Mouse (Mus musculus): ENCODE data around the gene Vgf. TPM values are rescaled to one million over a fixed set of nuclear protein-coding genes. Genes with fewer than 3 reads are reported as not detected.

Vgf gene
- polyA plus RNA-seq (2015; fragmentation: Nextera tagmentation; extraction: Ambion mirVana): 0.21 and 0.42 TPM in 2 replicates

GRCm38 (mm10) chr5:137026092-137026491, at the start of gene Vgf:
Gene Vgf, plus strand, starts transcription at chr5:137026392.
- Histone ChIP-seq H3K9ac (ENCODE audit: low read depth, low read length) (no peak within 1 kb of the TSS), H3K9me3 (replicated peaks; ENCODE audit: low read length) (no peaks in the 10 kb centered on the region), H3K4me3 (replicated peaks; ENCODE audit: low read depth, low read length) (no peak within 1 kb of the TSS), H3K4me2 (ENCODE audit: low read length) (peak within 1 kb of the TSS; percentile 13; the same call in 1 of the 2 replicates), H3K4me1 (replicated peaks; ENCODE audit: insufficient read depth, low read length) (peaks cover 9% of the 10 kb centered on the region; the same call in 1 of the 2 replicates), H3K27ac (no peak within 1 kb of the TSS), H3K27me3 (ENCODE audit: insufficient read depth, low read length) (peaks cover 56% of the 10 kb centered on the region), H3K36me3 (ENCODE audit: insufficient read depth, low read length) (no peaks in the 10 kb centered on the region)
- no peak for TF ChIP-seq CTCF (IDR thresholded peaks at IDR 0.05; ENCODE audit: low read depth)
- 23% methylated on average over 4 of the region's 4 CpGs for WGBS
- DNase-seq (ENCODE audit: low spot score) (no peak), ATAC-seq (replicated peaks; ENCODE audit: low FRiP score, low read depth) (no peak)

GRCm38 (mm10) chr5:136977769-136978168, 48.4 kb upstream of the Vgf start:
- Histone ChIP-seq H3K4me1 (replicated peaks; ENCODE audit: insufficient read depth, low read length) (no peaks in the 10 kb centered on the region; the same call in 1 of the 2 replicates), H3K9ac (ENCODE audit: low read depth, low read length) (no peak overlapping the region), H3K4me2 (ENCODE audit: low read length) (no peak overlapping the region), H3K36me3 (ENCODE audit: insufficient read depth, low read length) (0 out of 2 replicates have a peak, but pooled peaks cover 6% of the 10 kb centered on the region), H3K9me3 (replicated peaks; ENCODE audit: low read length) (no peaks in the 10 kb centered on the region), H3K27ac (no peak overlapping the region), H3K27me3 (ENCODE audit: insufficient read depth, low read length) (no peaks in the 10 kb centered on the region), H3K4me3 (replicated peaks; ENCODE audit: low read depth, low read length) (no peak overlapping the region)
- ATAC-seq (replicated peaks; ENCODE audit: low FRiP score, low read depth): no peak
- 48% methylated on average over 4 of the region's 4 CpGs for WGBS
- no peak for TF ChIP-seq CTCF (IDR thresholded peaks at IDR 0.05; ENCODE audit: low read depth)
- DNase-seq (ENCODE audit: low spot score): no peak

- H3K27me3 ChIP-seq (ENCODE audit: insufficient read depth, low read length): no peaks in the 10 kb centered on the region
- no peak for TF ChIP-seq CTCF (IDR thresholded peaks at IDR 0.05; ENCODE audit: low read depth)
- H3K4me1 ChIP-seq (replicated peaks; ENCODE audit: insufficient read depth, low read length): no peaks in the 10 kb centered on the region
- H3K4me2 ChIP-seq (ENCODE audit: low read length): no peak overlapping the region
- DNase-seq (ENCODE audit: low spot score): no peak
- 82% methylated on average over 2 of the region's 2 CpGs for WGBS
- no peak overlapping the region for H3K4me3 ChIP-seq (replicated peaks; ENCODE audit: low read depth, low read length)
- H3K9ac ChIP-seq (ENCODE audit: low read depth, low read length): no peak overlapping the region
- no peak for ATAC-seq (replicated peaks; ENCODE audit: low FRiP score, low read depth)
- no peaks in the 10 kb centered on the region for H3K9me3 ChIP-seq (replicated peaks; ENCODE audit: low read length)
- no peak overlapping the region for H3K27ac ChIP-seq
- H3K36me3 ChIP-seq (ENCODE audit: insufficient read depth, low read length): 0 out of 2 replicates have a peak, but pooled peaks cover 6% of the 10 kb centered on the region
Observed at GRCm38 (mm10) chr5:136979762-136980161, 46.4 kb upstream of the Vgf start.

GRCm38 (mm10) chr5:136980974-136981373, 45.2 kb upstream of the Vgf start:
- Histone ChIP-seq H3K27ac (no peak overlapping the region), H3K4me2 (ENCODE audit: low read length) (no peak overlapping the region), H3K9me3 (replicated peaks; ENCODE audit: low read length) (no peaks in the 10 kb centered on the region), H3K4me3 (replicated peaks; ENCODE audit: low read depth, low read length) (no peak overlapping the region), H3K36me3 (ENCODE audit: insufficient read depth, low read length) (0 out of 2 replicates have a peak, but pooled peaks cover 6% of the 10 kb centered on the region), H3K9ac (ENCODE audit: low read depth, low read length) (no peak overlapping the region), H3K27me3 (ENCODE audit: insufficient read depth, low read length) (no peaks in the 10 kb centered on the region), H3K4me1 (replicated peaks; ENCODE audit: insufficient read depth, low read length) (peaks cover under 1% of the 10 kb centered on the region; the same call in 1 of the 2 replicates)
- ATAC-seq (replicated peaks; ENCODE audit: low FRiP score, low read depth) (no peak), DNase-seq (ENCODE audit: low spot score) (no peak)
- 89% methylated on average over 8 of the region's 8 CpGs for WGBS
- TF ChIP-seq CTCF (IDR thresholded peaks at IDR 0.05; ENCODE audit: low read depth): peak; percentile 47

GRCm38 (mm10) chr5:136982338-136982930, 43.8 kb upstream of the Vgf start:
- WGBS: 57% methylated on average over 12 of the region's 16 CpGs
- peak; percentile 35 for DNase-seq (ENCODE audit: low spot score)

GRCm38 (mm10) chr5:136984828-136985227, 41.4 kb upstream of the Vgf start:
- ATAC-seq (replicated peaks; ENCODE audit: low FRiP score, low read depth): no peak
- Histone ChIP-seq H3K4me1 (replicated peaks; ENCODE audit: insufficient read depth, low read length) (peaks cover 5% of the 10 kb centered on the region), H3K9me3 (replicated peaks; ENCODE audit: low read length) (no peaks in the 10 kb centered on the region), H3K27me3 (ENCODE audit: insufficient read depth, low read length) (no peaks in the 10 kb centered on the region), H3K27ac (no peak overlapping the region), H3K4me2 (ENCODE audit: low read length) (no peak overlapping the region), H3K9ac (ENCODE audit: low read depth, low read length) (no peak overlapping the region), H3K4me3 (replicated peaks; ENCODE audit: low read depth, low read length) (no peak overlapping the region), H3K36me3 (ENCODE audit: insufficient read depth, low read length) (0 out of 2 replicates have a peak, but pooled peaks cover 6% of the 10 kb centered on the region)
- no peak for TF ChIP-seq CTCF (IDR thresholded peaks at IDR 0.05; ENCODE audit: low read depth)
- 49% methylated on average over 14 of the region's 14 CpGs for WGBS
- DNase-seq (ENCODE audit: low spot score): no peak

More at GRCm38 (mm10) chr5:136982338-136982930, 43.8 kb upstream of the Vgf start:
- Histone ChIP-seq H3K27me3 (ENCODE audit: insufficient read depth, low read length) (no peaks in the 10 kb centered on the region), H3K4me1 (replicated peaks; ENCODE audit: insufficient read depth, low read length) (peaks cover 5% of the 10 kb centered on the region), H3K9ac (ENCODE audit: low read depth, low read length) (no peak overlapping the region), H3K4me3 (replicated peaks; ENCODE audit: low read depth, low read length) (no peak overlapping the region), H3K27ac (no peak overlapping the region), H3K4me2 (ENCODE audit: low read length) (no peak overlapping the region), H3K36me3 (ENCODE audit: insufficient read depth, low read length) (0 out of 2 replicates have a peak, but pooled peaks cover 6% of the 10 kb centered on the region), H3K9me3 (replicated peaks; ENCODE audit: low read length) (no peaks in the 10 kb centered on the region)
- ATAC-seq (replicated peaks; ENCODE audit: low FRiP score, low read depth): no peak
- peak; percentile 64 for TF ChIP-seq CTCF (IDR thresholded peaks at IDR 0.05; ENCODE audit: low read depth)

All from kidney, postnatal 0 days (tissue).